In genomic region chr12:102280867-102281503, GRCm38 (mm10) we compare ENCODE assay signal across 25 mouse cellular contexts. TPM values are rescaled to one million over a fixed set of nuclear protein-coding genes. Genes with fewer than 3 reads are reported as not detected.
DNase-seq lines count a peak whose midpoint lies in the region; ATAC-seq and TF ChIP-seq lines count a peak whose summit lies in the region.
"Had no signal": no experiment of that assay in that cellular context is flagged by ENCODE, and none has a peak within 500 bp of the region (broad histone marks: within the 10 kb centered on the region; RNA-seq: fewer than 3 reads in every experiment).

No protein-coding gene starts in this region.

- no peaks in the 10 kb centered on the region for H3K27me3 ChIP-seq in lung, postnatal 0 days (replicated peaks; ENCODE audit: insufficient read depth, low read length)
- peaks cover 9% of the 10 kb centered on the region for H3K27me3 ChIP-seq in forebrain, embryonic 11.5 days (ENCODE audit: control insufficient read depth, insufficient read depth, low read length)
- H3K27me3 ChIP-seq in liver, postnatal 0 days (ENCODE audit: insufficient read depth, low read length) = no peaks in the 10 kb centered on the region
- H3K27me3 ChIP-seq: heart, embryonic 13.5 days; intestine, embryonic 15.5 days; Patski had no signal

- peak; percentile 43 for DNase-seq in gastrocnemius, adult 18-20 months (ENCODE audit: low spot score)
- DNase-seq in gastrocnemius, adult 8-10 months (ENCODE audit: low spot score in 2 of 2) = no peak
- peak; percentile 28 for DNase-seq in lung, postnatal 0 days (ENCODE audit: low spot score)
- DNase-seq in lung, postnatal 10 days = no peak
- no peak for DNase-seq in forebrain, embryonic 11.5 days (ENCODE audit: low spot score)
- DNase-seq in cerebellum, postnatal 25 days = no peak
- no peak for DNase-seq in liver, postnatal 0 days
- DNase-seq: adrenal gland, postnatal 14 days; cerebellum, adult 11-12 months; cerebellum, adult 9-10 months; cerebellum, postnatal 36 days; gastrocnemius, postnatal 10 days; heart, postnatal 4 days; kidney, adult 18-20 months had no signal

- no peak overlapping the region for H3K27ac ChIP-seq in lung, postnatal 0 days (ENCODE audit: low read length)
- H3K27ac ChIP-seq in embryonic fibroblast, embryonic 13.5 days (ENCODE audit: insufficient read depth, low read length) = 0 out of 2 replicates have a peak overlapping the region, but pooled peaks have one; percentile 12
- no peak overlapping the region for H3K27ac ChIP-seq in forebrain, embryonic 11.5 days (ENCODE audit: low read depth, low read length)
- H3K27ac ChIP-seq in liver, postnatal 0 days (ENCODE audit: low read depth) = no peak overlapping the region
- H3K27ac ChIP-seq: embryonic facial prominence, embryonic 15.5 days; forebrain, embryonic 12.5 days; heart, embryonic 13.5 days; hindbrain, embryonic 14.5 days; intestine, embryonic 15.5 days had no signal

- TF ChIP-seq POLR2A in embryonic fibroblast, embryonic 13.5 days (IDR thresholded peaks at IDR 0.05; ENCODE audit: low read depth, low read length) = no peak

- ATAC-seq in lung, postnatal 0 days = no peak
- no peak for ATAC-seq in forebrain, embryonic 11.5 days (replicated peaks; ENCODE audit: low FRiP score)
- no peak for ATAC-seq in liver, postnatal 0 days
- ATAC-seq: activated CD4-positive, CD25-positive, alpha-beta regulatory T cell, adult 4 months; CD4-positive, CD25-positive, alpha-beta regulatory T cell, adult 4 months; forebrain, embryonic 16.5 days; intestine, embryonic 15.5 days; Patski had no signal

- H3K36me3 ChIP-seq in lung, postnatal 0 days (ENCODE audit: insufficient read depth, low read length) = no peaks in the 10 kb centered on the region
- H3K36me3 ChIP-seq in forebrain, embryonic 11.5 days (ENCODE audit: control insufficient read depth, insufficient read depth, low read length) = no peaks in the 10 kb centered on the region
- no peaks in the 10 kb centered on the region for H3K36me3 ChIP-seq in liver, postnatal 0 days (replicated peaks; ENCODE audit: insufficient read depth, low read length)
- H3K36me3 ChIP-seq: embryonic facial prominence, embryonic 15.5 days; forebrain, embryonic 12.5 days; G1E; heart, embryonic 13.5 days; intestine, embryonic 15.5 days had no signal

- H3K4me1 ChIP-seq in lung, postnatal 0 days (ENCODE audit: insufficient read depth, low read depth, low read length) = peaks cover 14% of the 10 kb centered on the region; the same call in 1 of the 2 replicates
- peaks cover under 1% of the 10 kb centered on the region; the same call in 1 of the 2 replicates for H3K4me1 ChIP-seq in embryonic fibroblast, embryonic 13.5 days (ENCODE audit: control insufficient read depth, insufficient read depth, low read length)
- peaks cover 4% of the 10 kb centered on the region; the same call in 1 of the 2 replicates for H3K4me1 ChIP-seq in forebrain, embryonic 11.5 days (replicated peaks; ENCODE audit: control insufficient read depth, insufficient read depth, low read length)
- peaks cover 27% of the 10 kb centered on the region for H3K4me1 ChIP-seq in liver, postnatal 0 days (ENCODE audit: insufficient read depth)

- TF ChIP-seq EP300 in lung, postnatal 0 days (IDR thresholded peaks at IDR 0.05) = no peak
- TF ChIP-seq EP300 in liver, postnatal 0 days (IDR thresholded peaks at IDR 0.05; ENCODE audit: low read depth) = no peak

- peaks cover 2% of the 10 kb centered on the region; the same call in 1 of the 2 replicates for H3K9me3 ChIP-seq in lung, postnatal 0 days (ENCODE audit: low read length)
- no peaks in the 10 kb centered on the region; the same call in 1 of the 2 replicates for H3K9me3 ChIP-seq in forebrain, embryonic 11.5 days (ENCODE audit: control insufficient read depth, low read length)
- no peaks in the 10 kb centered on the region for H3K9me3 ChIP-seq in liver, postnatal 0 days (ENCODE audit: low read length)
- H3K9me3 ChIP-seq: embryonic facial prominence, embryonic 15.5 days; forebrain, embryonic 12.5 days; intestine, embryonic 15.5 days had no signal

- no peak overlapping the region for H3K9ac ChIP-seq in lung, postnatal 0 days (replicated peaks; ENCODE audit: low read depth)
- no peak overlapping the region for H3K9ac ChIP-seq in forebrain, embryonic 11.5 days (ENCODE audit: low read length)
- no peak overlapping the region for H3K9ac ChIP-seq in liver, postnatal 0 days (replicated peaks)
- H3K9ac ChIP-seq: embryonic facial prominence, embryonic 15.5 days; forebrain, embryonic 12.5 days; heart, embryonic 13.5 days; hindbrain, embryonic 14.5 days; intestine, embryonic 15.5 days had no signal

- no peak overlapping the region for H3K4me2 ChIP-seq in lung, postnatal 0 days (replicated peaks; ENCODE audit: low read depth, low read length)
- H3K4me2 ChIP-seq in forebrain, embryonic 11.5 days (ENCODE audit: low read depth, low read length, severe bottlenecking) = no peak overlapping the region
- no peak overlapping the region for H3K4me2 ChIP-seq in liver, postnatal 0 days (ENCODE audit: low read depth, low read length)
- H3K4me2 ChIP-seq: embryonic facial prominence, embryonic 15.5 days; forebrain, embryonic 12.5 days; heart, embryonic 13.5 days; hindbrain, embryonic 14.5 days; intestine, embryonic 15.5 days had no signal

- no peak overlapping the region for H3K4me3 ChIP-seq in lung, postnatal 0 days (ENCODE audit: low read depth, low read length)
- no peak overlapping the region for H3K4me3 ChIP-seq in embryonic fibroblast, embryonic 13.5 days (ENCODE audit: insufficient read depth, low read length)
- no peak overlapping the region for H3K4me3 ChIP-seq in forebrain, embryonic 11.5 days (ENCODE audit: low read depth, low read length)
- H3K4me3 ChIP-seq in liver, postnatal 0 days (ENCODE audit: low read depth, low read length) = no peak overlapping the region
- H3K4me3 ChIP-seq: embryonic facial prominence, embryonic 15.5 days; forebrain, embryonic 12.5 days; heart, embryonic 13.5 days; intestine, embryonic 15.5 days had no signal

- no peak for TF ChIP-seq CTCF in lung, postnatal 0 days (IDR thresholded peaks at IDR 0.05)
- no peak for TF ChIP-seq CTCF in embryonic fibroblast, embryonic 13.5 days (IDR thresholded peaks at IDR 0.05; ENCODE audit: borderline replicate concordance, insufficient read depth, low read length)
- no peak for TF ChIP-seq CTCF in liver, postnatal 0 days (IDR thresholded peaks at IDR 0.05; ENCODE audit: low read depth)

- 62% methylated on average over 7 of the region's 7 CpGs for WGBS in lung, postnatal 0 days
- 58% methylated on average over 7 of the region's 7 CpGs for WGBS in forebrain, embryonic 11.5 days
- WGBS in liver, postnatal 0 days (ENCODE audit: insufficient replicate concordance) = 75% methylated on average over 7 of the region's 7 CpGs

RNA-seq across cellular contexts. Expression of gene Rin3, which starts 1.9 kb away (rescaled TPM):
- 1 to 10 TPM; 7.8 to 9.1 TPM for total RNA-seq in gastrocnemius, adult 18-20 months (2021)
- total RNA-seq in gastrocnemius, adult 8-10 months (2022) = 1 to 10 TPM; 2.2 to 5.6 (median 4.2) TPM
- 17.7 and 19.3 TPM in 2 replicates for polyA plus RNA-seq in lung, postnatal 0 days (2015; fragmentation: Nextera tagmentation; extraction: Ambion mirVana)
- polyA plus RNA-seq in embryonic fibroblast, embryonic 13.5 days (2011; ENCODE audit: insufficient read length, low read depth, missing spikeins) = 10.4 and 11.0 TPM in 2 replicates
- 4.1 and 6.1 TPM in 2 replicates for polyA plus RNA-seq in forebrain, embryonic 11.5 days (2014; fragmentation: Nextera tagmentation; extraction: Ambion mirVana)
- 8.3 and 10.0 TPM in 2 replicates for polyA plus RNA-seq in liver, postnatal 0 days (2015; fragmentation: Nextera tagmentation; extraction: Ambion mirVana)

Comparison
In these comparisons a context has a peak if more than half of its experiments do, and no peak if none do; other contexts are left out.
1. DNase-seq: peak in gastrocnemius, adult 18-20 months (single experiment) and lung, postnatal 0 days (single experiment); none in gastrocnemius, adult 8-10 months (0 of 2), lung, postnatal 10 days (single experiment), forebrain, embryonic 11.5 days (single experiment), cerebellum, postnatal 25 days (0 of 2) and liver, postnatal 0 days (single experiment).